Mouse (Mus musculus) forebrain, embryonic 14.5 days (tissue): Measurements from ENCODE around the gene Eif2d. TPM values are rescaled to one million over a fixed set of nuclear protein-coding genes. Genes with fewer than 3 reads are reported as not detected.

Experiments
- ATAC-seq: fragments of 200-750 bp; cut with Nextera tagmentation; 2 replicates; pipeline ENCODE4 v1.8.0; 2017; ENCODE audit warnings: mild to moderate bottlenecking, moderate library complexity
- DNase-seq: peaks from one replicate; pipeline ENCODE4 v3.0.0-alpha.2; 2015; ENCODE audit warnings: low spot score
- H3K27ac ChIP-seq: fragments of 300-500 bp; sonication (generic); 2 replicates; pipeline ENCODE4 v1.5.1; 2014; ENCODE audit warnings: low read depth, mild to moderate bottlenecking, control low read depth, low read length, moderate library complexity
- H3K27me3 ChIP-seq: fragments of 300-500 bp; sonication (generic); replicated peaks from 2 replicates; pipeline ENCODE4 v1.6.1; 2014; ENCODE audit warnings: low read length, control low read depth, mixed read lengths; ENCODE audit not compliant: control insufficient read depth, insufficient read depth
- H3K36me3 ChIP-seq: fragments of 300-500 bp; sonication (generic); 2 replicates; pipeline ENCODE4 v1.6.1; 2014; ENCODE audit warnings: low read length, control low read depth; ENCODE audit not compliant: control insufficient read depth, insufficient read depth
- H3K4me1 ChIP-seq: fragments of 300-500 bp; sonication (generic); 2 replicates; pipeline ENCODE4 v1.6.1; 2014; ENCODE audit warnings: antibody characterized with exemption, low read length, control low read depth; ENCODE audit not compliant: control insufficient read depth, insufficient read depth
- H3K4me2 ChIP-seq: fragments of 300-500 bp; sonication (generic); 2 replicates; pipeline ENCODE4 v1.6.1; 2014; ENCODE audit warnings: mild to moderate bottlenecking, control low read depth, low read length
- H3K4me3 ChIP-seq: fragments of 300-500 bp; sonication (generic); 2 replicates; pipeline ENCODE4 v1.5.1; 2014; ENCODE audit warnings: low read depth, low read length, control low read depth
- H3K9ac ChIP-seq: fragments of 300-500 bp; sonication (generic); 2 replicates; pipeline ENCODE4 v1.6.1; 2014; ENCODE audit warnings: mild to moderate bottlenecking, low read length, control low read depth, moderate library complexity
- H3K9me3 ChIP-seq: fragments of 300-500 bp; sonication (generic); replicated peaks from 2 replicates; pipeline ENCODE4 v1.6.1; 2016; ENCODE audit warnings: low read length, control low read depth, mixed read lengths; ENCODE audit not compliant: control insufficient read depth
- WGBS: fragments of 180-500 bp; shearing (Covaris S2); extraction: QIAGEN DNeasy Blood & Tissue Kit; methylation state at CpG from one replicate; pipeline ENCODE4 v1.1.7; 2014; 5-methylcytosine and 5-hydroxymethylcytosine counted together
- polyA plus RNA-seq: library from polyadenylated mRNA; unstranded; fragments of >200 nt; fragmentation: Nextera tagmentation; extraction: Ambion mirVana; gene quantifications from 2 replicates; pipeline ENCODE4 v1.2.1, GENCODE M21; 2014

The Eif2d gene
- polyA plus RNA-seq, 1 experiment from 2014 or later = 66.1 TPM

DNA sequence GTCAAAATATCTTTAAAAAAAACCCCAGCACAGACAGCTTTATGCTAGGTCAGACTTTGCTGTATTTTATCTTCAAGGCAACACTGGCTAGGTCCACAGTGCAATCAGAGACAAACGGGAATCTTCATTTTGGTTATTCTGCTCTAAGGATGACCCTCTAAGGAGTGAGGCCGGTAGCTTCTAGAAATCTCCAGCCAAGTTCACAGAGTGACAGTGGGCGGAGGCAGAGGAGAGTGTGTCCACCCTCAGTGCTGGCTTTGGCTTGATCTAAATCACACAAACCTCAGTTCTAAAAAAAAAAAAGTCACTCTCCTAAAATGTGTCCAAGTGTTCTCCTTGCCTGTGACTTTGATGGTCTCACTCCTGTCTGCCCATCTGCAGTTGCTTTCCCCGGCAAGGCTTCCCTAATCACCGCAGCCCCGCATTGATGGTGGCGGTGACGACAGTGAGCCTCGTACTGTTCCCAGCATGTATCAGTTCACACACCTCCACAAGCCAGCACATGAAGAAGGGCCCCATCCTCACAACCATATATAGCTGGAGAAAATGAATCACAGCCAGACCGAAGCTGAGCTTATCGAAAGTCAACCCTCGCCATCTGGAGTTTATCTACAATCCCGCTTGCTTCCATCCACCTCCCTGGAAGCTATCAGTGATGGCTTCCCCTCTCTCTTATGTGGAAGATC, 33.0 kb downstream of the Eif2d start:
- ATAC-seq (no peak), DNase-seq (no peak)
- H3K36me3 ChIP-seq = peaks cover 2% of the 10 kb centered on the region; the same call in 1 of the 2 replicates
- no peaks in the 10 kb centered on the region for H3K27me3 ChIP-seq
- H3K4me3 ChIP-seq = no peak overlapping the region
- no peak overlapping the region for H3K9ac ChIP-seq
- no peak overlapping the region for H3K27ac ChIP-seq
- WGBS = 91% methylated on average over 13 of the region's 13 CpGs
- no peaks in the 10 kb centered on the region for H3K9me3 ChIP-seq
- H3K4me1 ChIP-seq = no peaks in the 10 kb centered on the region
- H3K4me2 ChIP-seq = no peak overlapping the region

DNA sequence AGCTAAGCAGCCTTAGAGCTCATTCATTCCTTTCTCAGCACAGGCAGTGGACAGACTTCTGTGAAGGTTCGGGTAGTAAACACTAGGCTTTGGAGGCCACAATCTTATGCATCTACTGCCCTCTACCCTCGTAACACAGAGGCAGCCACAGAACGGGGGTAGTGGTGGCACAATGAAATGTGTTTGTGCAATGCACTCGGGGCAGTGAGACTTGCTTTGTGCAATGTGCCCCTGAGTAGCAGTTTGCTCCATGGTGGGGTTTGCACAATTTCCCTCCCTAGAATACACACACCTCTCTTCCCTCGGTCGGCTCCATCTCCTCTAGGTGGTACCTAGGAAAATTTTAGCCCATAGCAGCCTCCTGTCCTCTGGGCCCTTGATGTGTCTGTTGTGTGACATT, 34.0 kb downstream of the Eif2d start:
- Histone ChIP-seq H3K27ac (no peak overlapping the region), H3K9me3 (no peaks in the 10 kb centered on the region), H3K27me3 (no peaks in the 10 kb centered on the region), H3K36me3 (no peaks in the 10 kb centered on the region), H3K9ac (no peak overlapping the region), H3K4me2 (no peak overlapping the region), H3K4me1 (no peaks in the 10 kb centered on the region), H3K4me3 (no peak overlapping the region)
- ATAC-seq (no peak), DNase-seq (no peak)
- WGBS = 79% methylated on average over 6 of the region's 6 CpGs

DNA sequence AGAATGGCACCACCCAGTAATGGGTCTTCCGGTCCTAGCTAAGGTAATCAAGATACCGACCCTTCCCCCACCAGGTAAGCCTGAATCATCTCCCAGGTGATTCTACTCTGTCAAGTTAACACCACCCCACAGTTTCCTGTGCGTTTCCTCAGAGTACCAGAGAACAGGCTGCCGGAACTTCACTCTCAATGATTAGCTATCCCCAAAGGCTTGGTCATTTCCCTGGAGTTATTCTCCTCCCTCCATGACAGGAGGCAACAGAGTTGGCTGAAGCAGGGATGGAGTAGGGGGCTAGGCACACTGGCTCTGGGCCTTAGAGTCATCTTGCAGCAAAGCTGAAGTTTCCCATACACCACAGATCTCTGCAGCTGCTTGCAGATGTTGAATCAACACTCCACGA, 34.9 kb downstream of the Eif2d start:
- Histone ChIP-seq H3K27me3 (no peaks in the 10 kb centered on the region), H3K4me2 (no peak overlapping the region), H3K9me3 (no peaks in the 10 kb centered on the region), H3K4me3 (no peak overlapping the region), H3K36me3 (no peaks in the 10 kb centered on the region), H3K4me1 (no peaks in the 10 kb centered on the region), H3K27ac (no peak overlapping the region), H3K9ac (no peak overlapping the region)
- ATAC-seq (no peak), DNase-seq (no peak)
- WGBS = 92% methylated on average over 5 of the region's 5 CpGs

DNA sequence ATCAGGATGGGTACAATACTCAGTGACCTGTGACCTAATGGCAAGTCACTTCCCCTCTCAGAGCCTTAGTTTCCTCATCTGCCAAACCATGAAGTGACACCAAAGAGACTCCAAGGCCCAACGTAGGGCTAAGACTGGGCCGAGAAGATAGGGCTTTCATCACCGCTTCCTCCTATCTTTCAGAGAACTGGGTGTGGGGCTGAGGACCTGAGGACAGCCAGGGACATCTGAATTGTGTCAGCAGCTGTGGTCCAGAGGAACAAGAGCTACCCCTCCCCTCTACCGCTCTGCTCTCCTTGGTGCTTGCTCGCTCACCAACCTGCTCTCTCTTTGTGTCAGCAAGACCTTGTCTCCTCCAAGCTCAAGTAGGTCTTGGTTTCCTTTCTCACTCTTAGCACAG, 35.7 kb downstream of the Eif2d start:
- Histone ChIP-seq H3K9me3 (no peaks in the 10 kb centered on the region), H3K4me3 (no peak overlapping the region), H3K4me2 (no peak overlapping the region), H3K4me1 (no peaks in the 10 kb centered on the region), H3K9ac (no peak overlapping the region), H3K27ac (no peak overlapping the region), H3K27me3 (no peaks in the 10 kb centered on the region), H3K36me3 (no peaks in the 10 kb centered on the region)
- ATAC-seq (no peak), DNase-seq (no peak)
- WGBS = 97% methylated on average over 5 of the region's 5 CpGs

DNA sequence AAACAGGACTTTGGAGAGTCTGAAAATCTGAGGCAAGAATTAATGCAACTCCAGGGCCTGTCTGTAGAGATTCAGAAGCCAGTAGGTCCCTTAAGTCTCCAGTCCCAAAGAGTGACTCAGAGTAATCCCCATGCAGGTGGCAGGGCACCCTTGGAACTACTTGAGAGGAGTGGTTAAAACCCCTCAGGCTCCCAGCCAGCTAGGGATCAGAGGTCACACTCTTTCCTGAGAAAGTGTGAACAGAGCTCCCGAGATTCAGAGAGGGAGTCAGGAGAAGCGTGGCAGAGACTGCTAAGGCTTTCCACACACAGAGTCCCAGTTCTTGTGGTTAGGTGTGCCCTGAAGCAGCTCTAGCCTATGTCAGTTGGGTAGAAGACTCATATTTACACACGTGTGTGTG, 40.8 kb downstream of the Eif2d start:
- H3K9me3 ChIP-seq = no peaks in the 10 kb centered on the region
- no peaks in the 10 kb centered on the region for H3K36me3 ChIP-seq
- H3K4me3 ChIP-seq = no peak overlapping the region
- H3K4me1 ChIP-seq = no peaks in the 10 kb centered on the region
- DNase-seq (no peak), ATAC-seq (no peak)
- 65% methylated on average over 3 of the region's 3 CpGs for WGBS
- no peak overlapping the region for H3K9ac ChIP-seq
- H3K4me2 ChIP-seq = no peak overlapping the region
- no peak overlapping the region for H3K27ac ChIP-seq
- no peaks in the 10 kb centered on the region for H3K27me3 ChIP-seq

DNA sequence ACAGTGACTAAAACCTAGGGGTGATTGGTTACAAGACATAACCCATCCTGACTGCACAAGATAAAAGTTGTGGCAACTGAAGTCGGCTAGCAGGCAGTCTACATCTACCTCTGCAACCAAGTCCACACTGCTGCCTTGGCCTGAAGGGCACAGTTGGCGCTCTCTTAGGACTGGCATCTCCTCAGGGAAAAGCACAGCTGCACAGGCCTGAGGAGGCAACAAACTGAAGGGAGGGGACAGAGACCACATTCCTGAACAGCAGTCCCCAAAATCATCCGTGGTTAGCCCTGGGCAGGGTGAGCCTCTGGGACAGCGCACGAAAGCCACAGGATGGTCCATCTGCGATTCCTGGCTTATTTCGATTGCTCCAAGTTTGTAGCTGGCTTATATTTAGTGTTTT, 42.7 kb downstream of the Eif2d start:
- no peaks in the 10 kb centered on the region for H3K9me3 ChIP-seq
- H3K36me3 ChIP-seq = no peaks in the 10 kb centered on the region
- no peaks in the 10 kb centered on the region for H3K27me3 ChIP-seq
- no peaks in the 10 kb centered on the region for H3K4me1 ChIP-seq
- WGBS = 87% methylated on average over 7 of the region's 7 CpGs
- no peak for ATAC-seq
- no peak overlapping the region for H3K27ac ChIP-seq
- no peak for DNase-seq
- H3K4me3 ChIP-seq = no peak overlapping the region
- no peak overlapping the region for H3K4me2 ChIP-seq
- no peak overlapping the region for H3K9ac ChIP-seq

DNA sequence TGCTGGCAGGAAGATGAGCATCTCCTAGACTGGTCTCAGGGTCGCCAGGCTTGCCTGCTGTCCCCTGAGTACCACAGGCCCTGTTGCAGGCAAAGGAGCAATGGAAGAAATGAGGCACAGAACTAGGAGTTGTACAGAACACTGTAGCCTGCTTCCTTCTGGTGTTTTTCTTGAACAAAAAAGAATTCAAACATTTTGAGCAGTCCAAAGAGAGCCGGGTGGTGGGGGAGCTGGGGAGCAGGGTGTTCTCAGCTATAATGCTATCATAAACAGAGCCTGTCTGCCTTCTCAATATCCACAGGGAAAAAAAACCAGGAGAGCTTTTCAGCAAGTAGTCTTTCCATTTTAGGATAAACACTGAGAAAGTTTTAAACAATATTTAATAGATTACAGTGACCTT, 43.1 kb downstream of the Eif2d start:
- Histone ChIP-seq H3K4me3 (no peak overlapping the region), H3K4me1 (no peaks in the 10 kb centered on the region), H3K9ac (no peak overlapping the region), H3K36me3 (no peaks in the 10 kb centered on the region), H3K27ac (no peak overlapping the region), H3K4me2 (no peak overlapping the region), H3K9me3 (no peaks in the 10 kb centered on the region), H3K27me3 (no peaks in the 10 kb centered on the region)
- ATAC-seq (no peak), DNase-seq (no peak)
- WGBS = 55% methylated on average over 2 of the region's 2 CpGs

DNA sequence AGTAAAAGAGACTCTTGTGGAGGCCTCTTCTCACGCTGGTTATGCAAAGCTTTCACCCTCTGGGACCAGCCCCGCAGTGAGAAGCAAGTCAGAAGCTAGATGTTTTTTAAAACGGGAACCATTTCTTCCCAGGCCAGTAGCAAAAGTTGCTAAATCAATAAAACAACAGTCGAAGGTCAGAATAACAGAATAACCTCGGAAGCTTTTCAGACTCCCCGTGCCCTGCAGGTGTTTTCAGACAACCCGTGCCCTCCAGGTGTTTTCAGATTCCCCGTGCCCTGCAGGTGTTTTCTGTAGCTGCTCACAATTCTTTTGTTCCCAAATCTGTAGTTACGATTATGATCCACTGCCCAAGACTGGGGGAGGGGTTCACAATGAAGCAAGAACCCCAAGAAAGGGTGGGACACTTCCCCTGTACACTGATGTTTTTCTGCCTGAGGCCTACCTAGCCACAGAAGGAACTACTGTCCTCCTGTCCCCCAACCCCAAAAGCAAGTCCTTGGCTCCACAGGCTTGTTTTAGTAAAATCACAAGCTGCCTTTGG, 45.5 kb downstream of the Eif2d start:
- H3K36me3 ChIP-seq = no peaks in the 10 kb centered on the region
- H3K9me3 ChIP-seq = no peaks in the 10 kb centered on the region
- H3K4me1 ChIP-seq = no peaks in the 10 kb centered on the region
- DNase-seq = no peak
- 79% methylated on average over 9 of the region's 9 CpGs for WGBS
- H3K27ac ChIP-seq = no peak overlapping the region
- H3K4me2 ChIP-seq = no peak overlapping the region
- ATAC-seq = no peak
- H3K27me3 ChIP-seq = no peaks in the 10 kb centered on the region
- no peak overlapping the region for H3K4me3 ChIP-seq
- no peak overlapping the region for H3K9ac ChIP-seq

DNA sequence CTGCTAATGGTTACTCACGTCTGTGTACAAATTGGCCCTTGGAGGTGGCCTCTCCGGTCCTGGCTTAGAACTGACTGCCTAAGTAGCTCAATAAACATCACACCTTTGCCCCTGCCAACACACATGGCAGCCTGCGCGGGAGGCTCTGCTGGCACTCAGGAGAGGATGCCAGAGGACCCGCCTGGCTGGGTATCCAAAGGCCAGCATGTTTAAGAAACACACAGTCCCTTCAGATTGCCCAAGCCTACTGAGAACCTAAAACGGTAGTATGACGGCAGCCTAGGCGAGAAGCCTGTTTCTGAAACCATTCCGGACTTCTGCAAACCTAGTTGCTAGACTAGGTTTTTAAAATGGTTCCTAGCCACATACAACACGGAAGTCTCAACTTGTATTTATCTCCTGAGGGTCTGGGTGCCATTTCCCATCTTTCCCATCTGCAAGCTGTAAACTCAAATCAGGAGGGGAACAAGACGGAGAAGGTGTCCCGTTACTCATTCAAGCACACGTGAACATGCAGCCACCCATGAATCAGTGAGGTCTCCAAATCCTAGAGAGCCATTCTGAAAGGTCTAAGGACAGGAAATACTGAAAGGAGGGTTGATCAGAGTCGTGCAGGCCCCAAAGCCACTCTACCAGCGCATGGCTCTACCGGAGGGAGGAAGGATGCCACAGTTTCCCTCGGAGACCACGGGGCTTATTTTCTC, 46.3 kb downstream of the Eif2d start:
- no peaks in the 10 kb centered on the region for H3K27me3 ChIP-seq
- 80% methylated on average over 18 of the region's 18 CpGs for WGBS
- no peak for ATAC-seq

More for the DNA sequence above, 46.3 kb downstream of the Eif2d start:
- DNase-seq = no peak
- H3K4me3 ChIP-seq = no peak overlapping the region
- no peaks in the 10 kb centered on the region for H3K4me1 ChIP-seq
- H3K9ac ChIP-seq = no peak overlapping the region
- H3K9me3 ChIP-seq = no peaks in the 10 kb centered on the region
- H3K4me2 ChIP-seq = no peak overlapping the region
- no peak overlapping the region for H3K27ac ChIP-seq
- H3K36me3 ChIP-seq = no peaks in the 10 kb centered on the region
